Comparison of ENCODE assay signal across 1 mouse cellular context in the genomic region with DNA sequence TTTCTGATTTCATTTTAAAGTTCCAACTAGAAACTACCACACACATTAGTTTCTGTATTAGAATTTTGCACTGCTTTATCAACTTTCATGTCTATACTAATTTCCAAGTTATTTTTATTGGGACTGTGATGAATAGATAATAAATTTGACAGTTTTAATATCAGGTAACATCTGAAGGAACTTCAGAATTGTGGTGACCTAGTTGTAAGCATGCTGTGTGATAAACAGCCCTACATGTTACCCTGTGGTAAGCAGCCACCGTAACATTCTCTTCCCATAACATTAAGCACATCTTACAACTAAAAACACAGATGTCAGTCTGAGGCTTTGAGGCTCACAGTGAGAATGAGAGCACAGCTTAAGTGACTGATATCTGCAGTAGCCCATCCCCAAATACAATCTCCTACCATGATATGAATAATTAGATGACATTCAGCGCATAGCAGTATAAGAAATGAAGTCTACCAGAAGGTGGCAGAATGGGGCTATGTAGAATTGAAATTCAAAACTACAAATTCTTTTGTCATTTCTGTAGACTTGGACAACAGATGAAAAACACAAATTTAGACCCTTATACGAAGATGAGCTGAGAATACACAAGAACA.
TF ChIP-seq lines count a peak whose summit lies in the region.

No protein-coding gene starts in this region.

TF ChIP-seq in CH12.LX, 34 proteins besides CTCF, POLR2A, EP300 and RAD21:
- TF ChIP-seq MEF2A (IDR thresholded peaks at IDR 0.05; ENCODE audit: borderline replicate concordance, low read depth, low read length) (no peak), POLR2AphosphoS2 (IDR thresholded peaks at IDR 0.05; ENCODE audit: low read depth, low read length) (no peak), JUND (conservative IDR thresholded peaks at IDR 0.05; ENCODE audit: low read depth, low read length) (0 out of 2 replicates have a peak, but pooled peaks have one; percentile 47), KAT2A (IDR thresholded peaks at IDR 0.05; ENCODE audit: insufficient replicate concordance, low read length) (no peak), ZC3H11A (IDR thresholded peaks at IDR 0.05; ENCODE audit: low read depth, low read length) (peak; percentile 67), UBTF (IDR thresholded peaks at IDR 0.05; ENCODE audit: low read depth, low read length) (no peak), SMC3 (IDR thresholded peaks at IDR 0.05; ENCODE audit: low read depth, low read length) (peak; percentile 90), MAFK (IDR thresholded peaks at IDR 0.05; ENCODE audit: insufficient replicate concordance, low read length) (no peak)
